Mouse (Mus musculus): ENCODE results near the gene Myo1h.

Myo1h gene

DNA sequence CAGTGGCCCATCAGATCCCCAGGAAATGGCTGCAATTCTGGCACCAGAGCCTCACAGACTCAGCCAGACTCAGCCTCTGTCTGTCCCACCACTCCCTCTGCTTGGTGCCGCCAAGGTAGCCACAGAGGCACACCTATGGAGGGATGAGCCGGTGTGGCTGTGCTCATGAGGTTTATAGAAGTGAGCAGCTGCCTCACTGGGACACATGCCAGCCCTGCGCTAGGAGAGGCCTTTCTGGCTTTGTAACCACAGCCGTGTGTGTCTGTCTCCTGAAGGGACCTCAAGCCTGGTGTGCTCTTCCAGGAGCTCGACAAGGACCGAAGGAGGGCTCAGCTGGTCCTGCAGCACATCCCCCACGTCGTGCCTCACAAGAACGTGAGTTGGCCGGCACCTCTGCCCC lies 118.3 kb downstream of the Myo1h start:
- DNase-seq = no peak

DNA sequence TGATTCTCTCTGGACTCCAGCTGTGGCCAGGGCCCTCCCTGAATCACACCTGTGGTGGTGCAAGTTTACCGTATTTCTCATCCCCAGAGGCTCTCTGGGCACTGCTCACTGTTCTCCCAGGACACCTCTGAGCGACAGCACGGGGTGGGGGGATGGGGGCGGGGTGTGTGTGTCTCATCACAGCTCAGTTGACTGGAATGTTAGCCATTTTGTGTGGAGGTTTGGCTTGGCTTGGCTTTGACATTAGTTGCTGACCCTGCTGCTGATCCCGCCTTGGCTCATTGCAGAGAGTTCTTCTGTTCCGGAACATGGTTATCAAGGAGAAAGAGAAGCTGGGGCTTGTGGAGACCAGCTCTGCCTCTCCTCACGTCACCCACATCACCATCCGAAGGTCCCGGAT lies 118.8 kb downstream of the Myo1h start:
- peak; percentile 23 for DNase-seq

DNA sequence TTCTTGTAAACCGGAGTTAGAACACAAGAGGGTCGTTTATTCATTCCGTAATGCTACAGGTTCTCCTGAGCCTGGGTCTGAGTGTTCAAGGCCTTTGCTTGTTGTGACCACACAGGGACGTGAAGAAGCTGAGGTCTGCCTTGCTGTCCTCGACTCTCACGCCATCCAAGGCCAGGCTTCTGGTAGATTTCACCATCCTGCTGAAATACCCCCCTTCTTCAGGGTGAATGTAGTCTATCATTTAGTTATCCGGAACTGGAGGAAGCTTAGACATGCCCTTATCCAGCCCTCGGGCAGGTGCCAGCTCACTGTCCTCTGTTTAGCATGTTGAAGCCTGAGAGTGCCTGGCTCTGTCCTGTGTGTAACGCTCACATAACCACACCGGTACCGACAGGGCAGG lies 119.9 kb downstream of the Myo1h start:
- DNase-seq = no peak

DNA sequence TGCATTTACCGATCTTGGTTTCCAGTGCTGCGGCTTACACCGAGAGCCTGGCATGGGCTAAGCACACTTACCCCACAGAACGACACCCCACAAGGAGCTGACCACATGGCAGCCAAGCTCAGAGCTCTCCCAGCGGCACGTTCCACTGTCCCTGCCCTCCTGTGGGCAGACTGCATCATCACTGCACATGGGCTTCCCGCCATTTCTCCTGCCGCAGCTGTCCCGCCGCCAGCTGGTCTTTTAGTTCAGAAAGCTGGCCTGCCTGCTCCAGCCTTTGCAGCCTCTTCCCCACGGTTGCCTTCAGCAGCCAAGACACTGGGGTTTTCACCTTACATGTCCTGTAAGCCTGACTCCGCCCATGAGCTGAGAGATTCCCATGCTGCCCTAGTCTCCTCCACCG lies 121.5 kb downstream of the Myo1h start:
- no peak for DNase-seq

DNA sequence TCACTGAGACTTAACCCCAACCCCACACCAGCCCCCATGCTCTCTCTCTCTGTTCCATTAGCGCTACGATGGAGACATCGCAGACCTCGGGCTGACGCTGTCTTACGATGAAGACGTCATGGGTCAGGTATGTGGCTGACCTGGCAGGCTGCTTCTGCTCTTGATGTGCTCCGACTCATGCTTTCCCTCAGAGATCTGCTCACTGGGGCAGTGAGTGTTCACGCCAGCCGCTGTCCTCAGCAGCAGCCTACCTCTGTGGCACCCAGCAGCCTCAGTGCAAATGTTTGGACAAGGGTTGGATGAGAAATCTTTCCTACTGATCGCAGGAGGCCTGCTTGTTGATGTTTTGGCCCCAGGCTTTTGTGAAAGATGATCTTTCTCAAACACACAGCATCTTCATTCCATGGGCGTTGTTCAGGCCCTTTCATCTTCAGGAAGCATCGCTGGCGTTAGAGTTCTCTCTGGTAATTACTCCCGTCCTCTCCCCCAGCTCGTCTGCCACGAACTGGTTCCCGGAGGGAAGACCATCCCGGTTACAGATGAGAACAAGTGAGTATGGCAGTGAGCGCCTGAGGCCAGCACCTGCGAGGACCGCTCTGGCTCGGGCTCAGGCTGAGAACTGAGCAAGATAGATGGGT lies 123.5 kb downstream of the Myo1h start:
- DNase-seq = peak; percentile 60

DNA sequence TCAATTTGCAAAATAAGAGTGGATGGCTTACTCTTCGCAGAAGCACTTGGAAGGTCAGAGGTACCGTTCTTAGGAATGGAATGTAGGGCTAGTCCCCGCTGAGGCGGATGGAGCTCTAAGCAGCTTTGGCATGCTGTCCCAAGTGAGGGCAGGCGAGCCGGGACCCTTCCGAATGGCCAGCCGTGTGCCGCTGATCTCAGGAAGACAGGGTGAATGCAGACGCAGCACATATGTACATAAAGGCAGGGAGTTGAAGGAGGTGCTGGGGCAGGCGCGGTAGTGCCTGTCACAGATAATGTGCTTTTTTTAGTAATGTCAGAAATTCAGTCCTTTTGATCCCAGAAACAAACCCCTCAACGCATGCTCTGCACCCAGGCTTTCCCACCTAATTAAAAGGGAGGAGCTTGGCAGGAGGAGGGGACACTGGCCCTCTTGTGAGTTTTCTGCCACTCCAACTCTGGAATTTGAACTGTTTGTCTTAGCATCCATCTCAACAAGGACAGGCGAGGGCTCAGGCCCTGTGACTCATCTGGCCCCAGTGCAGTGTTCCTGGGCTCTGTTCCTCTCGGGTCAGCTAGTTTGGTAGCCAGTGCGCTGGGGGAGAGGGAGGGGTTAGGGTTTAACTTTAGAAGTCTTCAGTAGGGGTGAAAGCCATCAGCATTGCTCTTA lies 124.2 kb downstream of the Myo1h start:
- DNase-seq = peak; percentile 82
